8 mouse cellular contexts compared by ENCODE assay signal in the genomic region with DNA sequence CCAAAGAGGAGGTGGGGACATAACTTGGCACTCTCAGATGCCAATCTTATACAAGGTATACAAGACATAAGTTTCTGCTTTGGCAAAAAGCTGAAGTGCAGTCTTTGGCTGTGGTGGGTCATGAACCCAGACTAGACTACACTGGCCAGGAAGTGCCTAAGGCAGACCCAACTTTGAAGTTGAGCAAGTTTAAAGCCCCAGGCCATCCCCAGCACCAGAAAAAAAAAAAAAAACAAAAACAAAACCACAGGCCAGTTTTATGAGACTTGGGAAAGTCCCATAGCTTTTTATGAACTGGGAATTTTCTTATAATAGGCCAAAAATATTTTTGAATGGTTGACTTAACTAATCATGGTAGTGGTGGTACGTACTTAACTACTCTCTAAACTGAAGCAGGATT. TPM values are rescaled to one million over a fixed set of nuclear protein-coding genes. Genes with fewer than 3 reads are reported as not detected.
DNase-seq lines count a peak whose midpoint lies in the region; ATAC-seq and TF ChIP-seq lines count a peak whose summit lies in the region.

No protein-coding gene starts in this region.

- no peaks in the 10 kb centered on the region for H3K27me3 ChIP-seq in heart, embryonic 10.5 days (ENCODE audit: insufficient read depth, poor library complexity, severe bottlenecking)
- no peaks in the 10 kb centered on the region for H3K27me3 ChIP-seq in ES-Bruce4 (ENCODE audit: control insufficient read depth, insufficient read depth, low read length, poor library complexity, severe bottlenecking)
- H3K27me3 ChIP-seq in forebrain, embryonic 16.5 days (replicated peaks; ENCODE audit: control insufficient read depth, insufficient read depth, low read length), result no peaks in the 10 kb centered on the region

- peaks cover 16% of the 10 kb centered on the region; the same call in 1 of the 2 replicates for H3K4me1 ChIP-seq in heart, embryonic 10.5 days
- H3K4me1 ChIP-seq in ES-Bruce4 (ENCODE audit: control insufficient read depth, insufficient read depth, low read length), result peaks cover 4% of the 10 kb centered on the region
- H3K4me1 ChIP-seq in forebrain, embryonic 16.5 days (replicated peaks; ENCODE audit: control insufficient read depth, insufficient read depth, low read length), result peaks cover 10% of the 10 kb centered on the region

- H3K9ac ChIP-seq in ES-Bruce4 (ENCODE audit: low read depth, poor library complexity, severe bottlenecking), result peak overlapping the region; percentile 92
- H3K9ac ChIP-seq in forebrain, embryonic 16.5 days (replicated peaks; ENCODE audit: low read depth, low read length), result peak overlapping the region; percentile 85

- peak overlapping the region; percentile 73 for H3K4me2 ChIP-seq in forebrain, embryonic 16.5 days (ENCODE audit: low read length)

- TF ChIP-seq EP300 in ES-Bruce4 (IDR thresholded peaks at IDR 0.05; ENCODE audit: insufficient read depth, low read depth, low read length), result no peak

- peak overlapping the region; percentile 92; the same call in 1 of the 2 replicates for H3K27ac ChIP-seq in heart, embryonic 10.5 days
- peak overlapping the region; percentile 8; the same call in 1 of the 2 replicates for H3K27ac ChIP-seq in ES-Bruce4 (ENCODE audit: insufficient read depth, low read length)
- H3K27ac ChIP-seq in forebrain, embryonic 16.5 days (ENCODE audit: low read length), result peak overlapping the region; percentile 31; the same call in 1 of the 2 replicates
- H3K27ac ChIP-seq in macrophage, result peak overlapping the region; percentile 49

- no peak for TF ChIP-seq CTCF in ES-Bruce4 (IDR thresholded peaks at IDR 0.05; ENCODE audit: low read depth, low read length)

- H3K4me3 ChIP-seq in heart, embryonic 10.5 days, result peak overlapping the region; percentile 96
- H3K4me3 ChIP-seq in ES-Bruce4 (ENCODE audit: low read depth, low read length) (peak overlapping the region; percentile 78), macrophage (ENCODE audit: inconsistent target) (peak overlapping the region; percentile 22; the same call in 1 of the 2 replicates)
- H3K4me3 ChIP-seq in forebrain, embryonic 16.5 days (replicated peaks; ENCODE audit: low read length), result peak overlapping the region; percentile 93

- H3K9me3 ChIP-seq in heart, embryonic 10.5 days, result no peaks in the 10 kb centered on the region
- H3K9me3 ChIP-seq in ES-Bruce4 (replicated peaks; ENCODE audit: control insufficient read depth, insufficient read depth, low read length, poor library complexity, severe bottlenecking), result no peaks in the 10 kb centered on the region
- H3K9me3 ChIP-seq in forebrain, embryonic 16.5 days (ENCODE audit: control insufficient read depth, low read length), result no peaks in the 10 kb centered on the region

- ATAC-seq in forebrain, embryonic 16.5 days, result no peak

- WGBS in heart, embryonic 10.5 days, result 93% methylated on average over 1 of the region's 1 CpGs
- 100% methylated on average over 1 of the region's 1 CpGs for WGBS in forebrain, embryonic 16.5 days
- 92% methylated on average over 1 of the region's 1 CpGs for WGBS in macrophage (ENCODE audit: missing documents)

- H3K36me3 ChIP-seq in heart, embryonic 10.5 days, result peaks cover 45% of the 10 kb centered on the region
- H3K36me3 ChIP-seq in ES-Bruce4 (ENCODE audit: control insufficient read depth, insufficient read depth, low read length, poor library complexity, severe bottlenecking) (no peaks in the 10 kb centered on the region; the same call in 1 of the 2 replicates), macrophage (ENCODE audit: inconsistent target) (peaks cover 25% of the 10 kb centered on the region; the same call in 1 of the 2 replicates)
- peaks cover 17% of the 10 kb centered on the region for H3K36me3 ChIP-seq in forebrain, embryonic 16.5 days (ENCODE audit: control insufficient read depth, insufficient read depth)

- peaks cover 9% of the 10 kb centered on the region; the same call in 1 of the 2 replicates for H3K79me2 ChIP-seq in macrophage (ENCODE audit: inconsistent target)

- TF ChIP-seq POLR2A in ES-Bruce4 (IDR thresholded peaks at IDR 0.05; ENCODE audit: insufficient read depth, low read length), result no peak

- DNase-seq in heart, embryonic 10.5 days (ENCODE audit: low spot score), result no peak
- DNase-seq in heart, adult 18-20 months, result no peak
- DNase-seq in cerebellum, postnatal 14 days, result no peak
- DNase-seq in right cerebral cortex, postnatal 36 days (ENCODE audit: low spot score in 2 of 2), result no peak
- DNase-seq in ovary, adult 18-20 months (ENCODE audit: low spot score), result no peak

RNA-seq across cellular contexts. Expression of gene St3gal3, which starts 0.7 kb away (rescaled TPM):
- 6.6 and 7.2 TPM in 2 replicates for polyA plus RNA-seq in heart, embryonic 10.5 days (2016; fragmentation: Nextera tagmentation; extraction: Ambion mirVana)
- total RNA-seq in heart, adult 18-20 months (2021), result 10 to 100 TPM; 55.9 to 57.6 TPM
- polyA plus RNA-seq in ES-Bruce4 (2011; ENCODE audit: insufficient read depth, insufficient read length, low read depth, missing spikeins) (13.9 and 16.9 TPM in 2 replicates), macrophage (2018) (10.8 to 15.7 TPM (median 11.3 TPM) in 3 replicates)
- 12.6 and 14.1 TPM in 2 replicates for polyA plus RNA-seq in forebrain, embryonic 16.5 days (2015; fragmentation: Nextera tagmentation; extraction: Ambion mirVana)
- 100 to 1,000 TPM in 1 of 26 experiments, 10 to 100 TPM in 25; 10.2 to 123 (median 15.4) TPM for total RNA-seq in macrophage (2018; cell fraction: chromatin; rRNA removed)
- total RNA-seq in macrophage (2018; cell fraction: cytosol; rRNA removed), result 10 to 100 TPM in 21 of 26 experiments, 1 to 10 TPM in 5; 7.7 to 18.0 (median 11.6) TPM
- total RNA-seq in macrophage (2018; cell fraction: nucleus; rRNA removed), result 10 to 100 TPM in 23 of 26 experiments, 1 to 10 TPM in 3; 8.1 to 36.8 (median 15.2) TPM

RNA-seq across cellular contexts. Expression of gene Kdm4a, which starts 44.4 kb away (rescaled TPM):
- polyA plus RNA-seq in heart, embryonic 10.5 days (2016; fragmentation: Nextera tagmentation; extraction: Ambion mirVana), result 22.9 and 26.6 TPM in 2 replicates
- 10 to 100 TPM; 24.9 to 25.8 TPM for total RNA-seq in heart, adult 18-20 months (2021)
- 37.2 and 41.8 TPM in 2 replicates for polyA plus RNA-seq in ES-Bruce4 (2011; ENCODE audit: insufficient read depth, insufficient read length, low read depth, missing spikeins)
- polyA plus RNA-seq in forebrain, embryonic 16.5 days (2015; fragmentation: Nextera tagmentation; extraction: Ambion mirVana), result 61.5 and 65.7 TPM in 2 replicates
- total RNA-seq in macrophage (2018; cell fraction: chromatin; rRNA removed), result 100 to 1,000 TPM in 24 of 26 experiments, 10 to 100 TPM in 2; 84.4 to 248 (median 147) TPM
- total RNA-seq in macrophage (2018; cell fraction: cytosol; rRNA removed), result 10 to 100 TPM; 21.2 to 53.3 (median 34.1) TPM
- 100 to 1,000 TPM in 7 of 26 experiments, 10 to 100 TPM in 19; 67.4 to 128 (median 85.3) TPM for total RNA-seq in macrophage (2018; cell fraction: nucleus; rRNA removed)
- polyA plus RNA-seq in macrophage (2018), result 21.9 to 31.1 TPM (median 25.1 TPM) in 3 replicates

Comparison
In these comparisons a context has a peak if more than half of its experiments do, and no peak if none do; other contexts are left out.
1. H3K27ac ChIP-seq: peak in every context shown above with its lines; median percentile 92 in heart, embryonic 10.5 days; 49 in macrophage; 31 in forebrain, embryonic 16.5 days; 8 in ES-Bruce4.
2. H3K4me3 ChIP-seq: peak in every context shown above with its lines; median percentile 96 in heart, embryonic 10.5 days; 93 in forebrain, embryonic 16.5 days; 78 in ES-Bruce4; 22 in macrophage.